Mouse (Mus musculus) neural tube, embryonic 14.5 days (tissue): ENCODE data around the gene Wdr43. TPM values are rescaled to one million over a fixed set of nuclear protein-coding genes. Genes with fewer than 3 reads are reported as not detected.
A peak's percentile ranks its signal among the peaks of the same experiment; 100 is the strongest.

Experiments used
- ATAC-seq: fragments of 200-750 bp; cut with Nextera tagmentation; 2 replicates; pipeline ENCODE4 v1.8.0; 2017; ENCODE audit warnings: low read depth, mild to moderate bottlenecking, moderate TSS enrichment, moderate library complexity
- H3K27ac ChIP-seq: fragments of 300-500 bp; sonication (generic); 2 replicates; pipeline ENCODE4 v1.5.1; 2014; ENCODE audit warnings: low read depth, mild to moderate bottlenecking, control low read depth, low read length, moderate library complexity, mixed read lengths
- H3K27me3 ChIP-seq: fragments of 300-500 bp; sonication (generic); 2 replicates; pipeline ENCODE4 v1.6.1; 2014; ENCODE audit warnings: low read length; ENCODE audit not compliant: control insufficient read depth, insufficient read depth
- H3K36me3 ChIP-seq: fragments of 300-500 bp; sonication (generic); 2 replicates; pipeline ENCODE4 v1.6.1; 2014; ENCODE audit warnings: low read length, mixed read lengths; ENCODE audit not compliant: control insufficient read depth, insufficient read depth
- H3K4me1 ChIP-seq: fragments of 300-500 bp; sonication (generic); 2 replicates; pipeline ENCODE4 v1.6.1; 2014; ENCODE audit warnings: low read length; ENCODE audit not compliant: control insufficient read depth, insufficient read depth
- H3K4me2 ChIP-seq: fragments of 300-500 bp; sonication (generic); 2 replicates; pipeline ENCODE4 v1.6.1; 2014; ENCODE audit warnings: mild to moderate bottlenecking, low read depth, low read length, control low read depth
- H3K4me3 ChIP-seq: fragments of 300-500 bp; sonication (generic); 2 replicates; pipeline ENCODE4 v1.5.1; 2014; ENCODE audit warnings: low read depth, low read length, control low read depth, mixed read lengths
- H3K9ac ChIP-seq: fragments of 300-500 bp; sonication (generic); replicated peaks from 2 replicates; pipeline ENCODE4 v1.6.1; 2014; ENCODE audit warnings: low read depth, mild to moderate bottlenecking, control low read depth, low read length, mixed read lengths
- H3K9me3 ChIP-seq: fragments of 300-500 bp; sonication (generic); 2 replicates; pipeline ENCODE4 v1.6.1; 2016; ENCODE audit warnings: low read length; ENCODE audit not compliant: control insufficient read depth
- WGBS: fragments of 180-500 bp; shearing (Covaris S2); extraction: QIAGEN DNeasy Blood & Tissue Kit; methylation state at CpG from one replicate; pipeline ENCODE4 v1.1.7; 2014; 5-methylcytosine and 5-hydroxymethylcytosine counted together
- polyA plus RNA-seq: library from polyadenylated mRNA; unstranded; fragments of >200 nt; fragmentation: Nextera tagmentation; extraction: Ambion mirVana; gene quantifications from 2 replicates; pipeline ENCODE4 v1.2.1, GENCODE M21; 2014

The Wdr43 gene
- polyA plus RNA-seq, result 50.9 and 53.1 TPM in 2 replicates

DNA sequence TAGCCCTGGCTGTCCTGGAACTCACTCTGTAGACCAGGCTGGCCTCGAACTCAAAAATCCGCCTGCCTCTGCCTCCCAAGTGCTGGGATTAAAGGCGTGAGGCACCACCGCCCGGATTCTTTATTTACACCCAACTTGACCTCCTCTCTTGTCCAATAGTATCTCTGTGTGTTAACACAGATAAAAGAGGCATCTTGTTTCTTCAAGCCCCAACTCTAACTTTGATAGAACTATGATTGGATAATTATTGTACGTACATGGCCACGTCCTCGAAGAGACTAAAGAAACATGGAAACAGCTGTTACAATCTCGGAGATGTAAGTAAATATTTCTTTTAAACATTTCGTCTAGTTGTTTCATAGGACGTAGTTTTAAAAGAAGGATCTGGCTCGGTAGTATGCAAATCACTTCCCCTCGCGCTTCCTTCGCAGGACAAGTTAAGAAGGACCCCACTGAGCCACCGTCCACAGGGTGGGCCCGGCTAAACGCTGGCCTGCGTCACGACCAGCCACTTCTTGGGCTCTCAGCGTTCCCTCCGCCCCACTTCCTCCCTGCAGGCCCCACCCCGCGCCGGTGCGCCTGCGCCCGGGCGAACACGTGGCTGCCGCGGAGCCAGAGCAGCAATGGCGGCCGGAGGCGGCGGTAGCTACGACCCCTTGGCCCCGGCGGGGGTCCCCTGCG lies at the start of gene Wdr43:
Wdr43 (plus strand) TSS at position 258 of the 681 bp plus-strand sequence.
- ATAC-seq, result peak; percentile 100
- Histone ChIP-seq H3K9me3 (no peaks in the 10 kb centered on the region), H3K27ac (peak within 1 kb of the TSS; percentile 52; the same call in 1 of the 2 replicates), H3K9ac (peak within 1 kb of the TSS; percentile 86), H3K4me3 (peak within 1 kb of the TSS; percentile 100), H3K27me3 (no peaks in the 10 kb centered on the region; the same call in 1 of the 2 replicates), H3K4me2 (peak within 1 kb of the TSS; percentile 70), H3K4me1 (peaks cover 15% of the 10 kb centered on the region), H3K36me3 (no peaks in the 10 kb centered on the region)
- WGBS, result 2% methylated on average over 39 of the region's 40 CpGs

DNA sequence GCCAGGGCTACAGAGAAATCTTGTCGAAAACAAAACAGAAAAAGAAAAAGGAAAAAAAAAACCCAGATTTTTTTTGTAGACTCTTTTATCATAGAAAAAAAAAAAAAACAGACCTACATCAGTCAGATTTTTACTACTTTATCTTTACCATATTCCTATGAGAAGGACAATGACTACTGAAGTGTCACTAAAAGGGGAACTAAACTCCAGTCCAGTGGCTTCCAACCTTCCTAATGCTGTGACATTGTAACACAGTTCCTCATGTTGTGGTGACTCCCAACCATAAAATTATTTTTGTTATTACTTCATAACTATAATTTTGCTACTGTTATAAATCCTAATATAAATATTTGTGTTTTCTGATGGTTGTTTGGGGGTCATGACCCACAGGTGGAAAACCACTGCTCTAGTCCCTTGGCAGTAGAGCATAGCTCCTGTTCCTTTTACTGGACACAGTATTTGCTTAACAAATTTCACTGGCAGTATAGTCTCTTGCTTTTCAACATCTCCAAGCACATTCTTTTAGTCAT lies 36.5 kb upstream of the Wdr43 start:
- Histone ChIP-seq H3K27me3 (no peaks in the 10 kb centered on the region), H3K27ac (no peak overlapping the region), H3K9me3 (no peaks in the 10 kb centered on the region), H3K4me3 (no peak overlapping the region), H3K4me2 (no peak overlapping the region), H3K36me3 (no peaks in the 10 kb centered on the region), H3K4me1 (no peaks in the 10 kb centered on the region), H3K9ac (no peak overlapping the region)
- ATAC-seq, result no peak
- 92% methylated on average over 1 of the region's 1 CpGs for WGBS

DNA sequence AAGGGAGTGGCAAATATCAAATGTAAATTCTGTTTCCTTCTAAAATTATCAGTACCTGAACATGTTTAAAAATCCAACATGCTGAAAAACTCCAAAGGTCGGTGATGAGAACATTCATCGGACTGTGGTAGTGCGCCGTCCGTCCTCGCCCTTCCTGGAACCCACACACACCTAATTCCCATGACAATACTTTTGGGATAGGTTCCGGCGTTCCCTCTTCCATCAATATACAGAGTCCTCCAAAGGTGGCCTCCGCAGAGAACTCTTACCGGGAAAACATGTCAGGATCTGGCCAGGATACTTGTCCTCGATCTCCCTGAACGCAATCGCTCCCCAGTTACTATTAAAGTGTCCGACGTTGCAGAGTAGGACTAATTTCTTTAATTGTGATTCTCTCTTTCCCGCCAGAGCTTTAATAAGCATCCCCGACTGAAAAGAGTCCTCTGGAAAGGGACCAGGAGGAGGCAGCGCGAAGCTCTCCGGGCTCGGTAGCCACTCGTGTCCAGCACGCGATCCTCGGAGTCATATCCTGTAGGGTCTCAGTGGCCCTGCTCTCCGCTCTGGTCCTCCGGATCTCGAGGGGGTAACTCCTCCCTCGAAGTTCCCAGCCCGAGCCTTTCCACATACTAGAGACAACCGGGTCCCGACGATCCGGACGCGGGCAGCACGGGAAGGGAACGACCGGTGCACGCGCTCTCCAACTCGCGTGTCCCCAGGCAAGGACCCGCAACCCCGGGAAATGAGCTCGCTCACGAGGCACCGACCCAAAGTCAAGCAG lies 17.6 kb upstream of the Wdr43 start:
- under 1% methylated on average over 48 of the region's 48 CpGs for WGBS

DNA sequence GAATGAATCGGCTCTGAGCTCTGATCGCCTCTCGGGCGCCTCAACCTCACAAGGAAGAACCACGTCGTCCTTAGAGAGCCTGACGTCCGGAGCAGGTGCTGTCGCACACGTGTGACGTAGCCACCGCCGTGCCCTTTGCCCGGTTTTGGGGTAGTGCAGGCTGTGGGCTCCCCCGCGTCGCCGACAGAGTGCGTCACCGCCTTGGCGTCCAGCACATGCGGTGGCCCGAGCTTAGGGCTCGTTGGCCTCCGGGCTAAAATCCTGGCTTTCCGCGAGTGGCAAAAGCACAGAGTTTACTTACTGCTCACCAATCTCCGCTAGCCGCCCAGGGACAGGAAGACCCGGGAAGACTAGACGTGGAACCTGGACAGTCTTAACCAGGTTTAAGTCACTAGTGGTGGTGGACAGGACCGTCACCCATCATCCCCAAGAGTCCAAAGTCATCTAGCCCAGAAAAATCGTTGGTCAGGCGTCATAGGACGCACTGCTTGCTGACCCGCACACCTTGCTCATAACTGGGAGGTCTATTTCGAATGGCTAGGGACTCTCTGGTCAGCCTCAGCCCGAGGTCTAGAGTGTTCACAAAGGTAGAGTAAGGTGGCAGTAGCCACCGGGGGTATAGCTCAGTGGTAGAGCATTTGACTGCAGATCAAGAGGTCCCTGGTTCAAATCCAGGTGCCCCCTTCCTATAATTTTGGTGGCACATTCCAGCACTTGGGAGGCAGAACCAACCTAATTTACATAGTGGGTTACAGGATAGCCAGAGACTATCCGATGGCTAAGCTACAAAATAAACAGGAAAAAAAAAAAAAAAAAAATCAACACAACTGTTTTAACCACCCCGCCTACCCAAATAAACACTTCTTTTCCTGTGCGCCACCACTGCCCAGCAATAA lies 16.8 kb upstream of the Wdr43 start:
- no peaks in the 10 kb centered on the region for H3K36me3 ChIP-seq
- H3K9me3 ChIP-seq, result no peaks in the 10 kb centered on the region
- H3K27me3 ChIP-seq, result no peaks in the 10 kb centered on the region
- peaks cover 11% of the 10 kb centered on the region for H3K4me1 ChIP-seq
- peak overlapping the region; percentile 71 for H3K9ac ChIP-seq
- peak; percentile 98 for ATAC-seq
- H3K27ac ChIP-seq, result peak overlapping the region; percentile 72
- H3K4me2 ChIP-seq, result peak overlapping the region; percentile 76
- peak overlapping the region; percentile 71 for H3K4me3 ChIP-seq
- 5% methylated on average over 42 of the region's 42 CpGs for WGBS

More for the DNA sequence above, 17.6 kb upstream of the Wdr43 start:
- Histone ChIP-seq H3K36me3 (no peaks in the 10 kb centered on the region), H3K4me3 (peak overlapping the region; percentile 71), H3K9ac (peak overlapping the region; percentile 71), H3K27me3 (no peaks in the 10 kb centered on the region), H3K4me2 (peak overlapping the region; percentile 76), H3K9me3 (no peaks in the 10 kb centered on the region), H3K4me1 (peaks cover 11% of the 10 kb centered on the region), H3K27ac (peak overlapping the region; percentile 72)
- ATAC-seq, result peak; percentile 77

DNA sequence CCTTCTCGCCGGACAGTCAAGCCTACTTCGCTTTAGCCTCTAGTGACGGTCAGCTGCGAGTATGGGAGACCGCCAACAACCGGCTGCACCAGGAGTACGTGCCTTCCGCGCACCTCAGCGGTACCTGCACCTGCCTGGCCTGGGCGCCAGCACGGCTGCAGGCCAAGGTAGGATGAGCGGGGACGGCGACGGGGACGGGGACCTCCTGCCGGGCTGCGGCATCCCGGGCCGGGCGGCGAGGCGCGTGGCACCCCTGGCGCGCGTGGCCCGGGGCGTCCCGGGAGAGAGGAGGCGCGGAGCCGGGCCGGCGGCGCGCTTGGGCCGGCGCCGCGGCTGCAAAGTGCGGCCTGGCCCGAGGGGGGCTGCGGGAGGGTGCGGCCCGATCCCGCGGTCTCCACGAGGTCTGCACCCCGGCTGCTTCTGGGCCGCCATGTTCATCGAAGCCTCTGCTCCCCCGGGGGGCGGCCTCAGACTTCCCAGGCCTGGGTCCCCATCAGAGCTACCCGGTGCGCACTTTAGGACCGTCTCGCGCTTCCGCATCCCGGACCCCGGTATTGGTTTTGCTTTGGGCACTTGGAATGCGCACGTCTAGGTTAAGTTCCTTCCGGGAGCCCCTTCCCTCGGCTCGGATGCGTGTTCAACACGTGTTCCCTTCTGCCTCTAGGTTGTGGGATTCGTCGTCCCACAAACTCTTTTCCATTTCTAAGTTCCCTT lies 781 bp downstream of the Wdr43 start:
- ATAC-seq, result peak; percentile 82
- no peaks in the 10 kb centered on the region for H3K36me3 ChIP-seq
- peak overlapping the region; percentile 100 for H3K4me3 ChIP-seq
- H3K4me1 ChIP-seq, result peaks cover 15% of the 10 kb centered on the region
- H3K4me2 ChIP-seq, result peak overlapping the region; percentile 70
- H3K27me3 ChIP-seq, result no peaks in the 10 kb centered on the region; the same call in 1 of the 2 replicates
- under 1% methylated on average over 64 of the region's 73 CpGs for WGBS
- H3K9ac ChIP-seq, result peak overlapping the region; percentile 86
- no peaks in the 10 kb centered on the region for H3K9me3 ChIP-seq
- H3K27ac ChIP-seq, result peak overlapping the region; percentile 52; the same call in 1 of the 2 replicates

DNA sequence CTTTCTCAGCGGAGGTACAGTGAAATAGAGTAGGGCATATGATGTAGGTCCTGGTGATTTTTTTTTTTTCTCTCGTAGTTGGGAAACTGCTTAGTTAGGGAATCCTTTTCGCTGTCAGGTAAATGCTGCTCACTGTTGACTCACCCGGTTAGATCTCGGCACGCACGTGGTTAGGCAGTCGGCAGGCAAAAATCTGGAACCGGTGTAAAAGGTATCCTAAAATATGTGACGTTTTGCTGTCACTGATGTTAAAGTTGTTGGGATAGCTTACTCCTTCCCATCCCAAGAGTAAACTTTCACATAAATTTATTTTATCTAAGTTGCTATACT lies 1.3 kb downstream of the Wdr43 start:
- Histone ChIP-seq H3K4me2 (peak overlapping the region; percentile 70), H3K9me3 (no peaks in the 10 kb centered on the region), H3K27me3 (no peaks in the 10 kb centered on the region; the same call in 1 of the 2 replicates), H3K4me3 (peak overlapping the region; percentile 100), H3K4me1 (peaks cover 15% of the 10 kb centered on the region), H3K36me3 (no peaks in the 10 kb centered on the region), H3K9ac (peak overlapping the region; percentile 86), H3K27ac (no peak overlapping the region)
- ATAC-seq, result no peak
- WGBS, result under 1% methylated on average over 10 of the region's 10 CpGs

DNA sequence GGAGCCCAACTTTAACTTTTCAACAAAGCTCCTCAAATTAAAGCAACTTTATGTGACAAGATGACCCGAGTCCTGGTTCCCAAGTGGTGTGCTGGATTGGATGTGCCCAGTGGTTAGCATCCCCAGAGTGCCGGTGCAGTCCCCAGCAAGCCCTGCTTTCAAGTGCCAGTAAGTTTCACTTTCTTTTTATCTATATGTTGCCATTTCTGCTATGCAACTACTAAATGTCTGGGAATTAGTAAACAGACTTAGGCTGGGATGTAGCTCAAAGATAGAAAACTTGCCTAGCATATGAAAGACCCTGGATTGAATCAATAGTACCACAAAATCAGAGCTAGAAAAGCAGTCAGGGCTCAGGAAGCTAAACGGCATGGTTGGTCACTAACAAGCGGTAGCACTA lies 2.3 kb downstream of the Wdr43 start:
- peaks cover 15% of the 10 kb centered on the region for H3K4me1 ChIP-seq
- WGBS, result 84% methylated on average over 4 of the region's 4 CpGs
- no peaks in the 10 kb centered on the region for H3K9me3 ChIP-seq
- H3K9ac ChIP-seq, result no peak overlapping the region
- no peak overlapping the region for H3K4me3 ChIP-seq
- no peaks in the 10 kb centered on the region for H3K36me3 ChIP-seq
- no peak overlapping the region for H3K4me2 ChIP-seq
- no peak overlapping the region for H3K27ac ChIP-seq
- H3K27me3 ChIP-seq, result no peaks in the 10 kb centered on the region; the same call in 1 of the 2 replicates
- no peak for ATAC-seq

DNA sequence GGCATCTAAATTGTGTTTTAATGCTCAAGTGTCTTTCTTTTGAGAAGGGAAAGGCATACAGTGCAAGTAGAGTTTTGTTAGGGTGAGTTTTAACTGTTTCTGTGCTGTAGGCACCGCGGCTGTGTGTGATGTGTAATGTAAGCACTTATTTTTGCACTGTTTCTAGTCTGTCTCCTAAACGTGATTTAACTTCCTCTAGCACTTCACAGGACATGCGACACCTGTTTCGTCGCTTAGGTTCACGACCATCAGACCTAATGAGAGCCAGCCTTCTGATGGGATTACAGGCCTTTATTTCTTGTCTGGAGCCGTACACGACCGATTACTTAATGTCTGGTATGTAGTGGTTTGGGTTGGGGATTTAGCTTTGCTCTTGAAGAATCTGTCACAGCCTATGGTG lies 16.1 kb downstream of the Wdr43 start:
- H3K36me3 ChIP-seq, result peaks cover 51% of the 10 kb centered on the region
- no peak for ATAC-seq
- no peak overlapping the region for H3K4me3 ChIP-seq
- H3K27ac ChIP-seq, result no peak overlapping the region
- H3K4me1 ChIP-seq, result no peaks in the 10 kb centered on the region
- 91% methylated on average over 10 of the region's 10 CpGs for WGBS
- H3K9me3 ChIP-seq, result no peaks in the 10 kb centered on the region
- H3K4me2 ChIP-seq, result no peak overlapping the region
- H3K27me3 ChIP-seq, result no peaks in the 10 kb centered on the region
- H3K9ac ChIP-seq, result no peak overlapping the region
